Mouse (Mus musculus): Measurements from ENCODE around the gene Gm4133.
"Not testable (repeated sequence)": the region's sequence is repeated elsewhere in the genome, so short reads cannot be mapped to it uniquely, and the experiment has no call there.

Gene Gm4133

DNA sequence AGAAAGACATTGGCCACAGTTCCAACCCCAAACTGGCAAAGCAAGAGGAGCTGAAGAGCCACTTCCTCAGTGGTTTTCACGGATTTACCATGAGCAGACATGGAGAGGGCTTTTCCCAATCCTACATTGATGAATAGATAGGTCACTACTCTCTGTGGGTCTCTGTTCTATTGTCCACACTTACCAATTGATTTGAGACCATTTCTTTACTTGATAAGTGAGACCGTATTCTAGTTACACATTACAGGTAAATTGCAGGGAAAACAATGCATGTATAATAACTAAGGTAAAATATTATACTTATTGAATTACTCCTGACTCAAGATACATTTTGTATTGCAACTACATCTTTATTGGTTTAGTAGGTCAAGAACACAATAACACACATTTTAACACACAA is at the start of gene Gm4133:
Gene Gm4133 (minus strand): TSS at position 101 of the 400 bp plus-strand sequence.
- not testable (repeated sequence) for DNase-seq (ENCODE audit: low read depth, low spot score)

DNA sequence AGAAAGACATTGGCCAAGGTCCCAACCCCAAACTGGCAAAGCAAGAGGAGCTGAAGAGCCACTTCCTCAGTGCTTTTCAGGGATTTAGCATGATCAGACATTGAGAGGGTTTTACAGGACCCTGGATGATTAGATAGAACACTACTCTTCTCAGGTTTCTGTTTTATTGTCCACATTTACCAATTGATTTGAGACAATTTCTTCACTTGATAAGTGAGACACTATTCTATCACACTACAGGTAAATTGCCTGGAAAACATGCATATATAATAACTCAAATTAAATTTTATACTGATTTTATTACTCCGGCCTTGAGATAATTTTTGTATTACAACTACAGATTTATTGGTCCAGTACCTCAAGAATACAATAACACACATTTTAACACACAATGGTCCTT is 41.4 kb upstream of the Gm4133 start, which contains the start of gene Gm5728:
Gene Gm5728 (minus strand): TSS at position 101 of the 400 bp plus-strand sequence.
- DNase-seq (ENCODE audit: low read depth, low spot score) = not testable (repeated sequence)
